Mouse (Mus musculus) fibroblast of lung, adult 2 months (primary cell): ENCODE results near the gene Ppm1d.

Source experiments
- DNase-seq: peaks from one replicate; pipeline ENCODE4 v3.0.0-alpha.2; 2011; ENCODE audit warnings: low read depth

The Ppm1d gene

GRCm38 (mm10) chr11:85329167-85329894, 18.3 kb downstream of the Ppm1d start:
- no peak for DNase-seq

DNA sequence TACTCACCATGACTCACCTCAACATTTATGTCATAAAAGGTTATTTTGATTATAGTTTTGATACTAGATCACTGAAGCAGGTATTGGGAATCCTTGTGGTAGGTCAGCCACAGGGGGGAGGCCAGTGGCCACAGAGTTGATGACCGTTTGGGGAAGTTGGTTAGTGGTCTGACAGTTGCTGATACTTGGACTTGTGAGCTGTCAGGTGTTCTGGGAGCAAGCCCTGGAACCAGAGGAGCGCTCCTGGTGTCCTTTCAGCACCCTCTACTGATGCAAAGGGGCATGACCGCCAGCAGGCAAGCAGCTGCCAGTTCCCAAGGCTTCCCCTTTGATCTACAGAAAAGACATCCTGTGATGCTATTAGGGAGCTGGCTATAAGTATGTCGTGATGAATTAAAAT, 23.7 kb downstream of the Ppm1d start:
- no peak for DNase-seq

DNA sequence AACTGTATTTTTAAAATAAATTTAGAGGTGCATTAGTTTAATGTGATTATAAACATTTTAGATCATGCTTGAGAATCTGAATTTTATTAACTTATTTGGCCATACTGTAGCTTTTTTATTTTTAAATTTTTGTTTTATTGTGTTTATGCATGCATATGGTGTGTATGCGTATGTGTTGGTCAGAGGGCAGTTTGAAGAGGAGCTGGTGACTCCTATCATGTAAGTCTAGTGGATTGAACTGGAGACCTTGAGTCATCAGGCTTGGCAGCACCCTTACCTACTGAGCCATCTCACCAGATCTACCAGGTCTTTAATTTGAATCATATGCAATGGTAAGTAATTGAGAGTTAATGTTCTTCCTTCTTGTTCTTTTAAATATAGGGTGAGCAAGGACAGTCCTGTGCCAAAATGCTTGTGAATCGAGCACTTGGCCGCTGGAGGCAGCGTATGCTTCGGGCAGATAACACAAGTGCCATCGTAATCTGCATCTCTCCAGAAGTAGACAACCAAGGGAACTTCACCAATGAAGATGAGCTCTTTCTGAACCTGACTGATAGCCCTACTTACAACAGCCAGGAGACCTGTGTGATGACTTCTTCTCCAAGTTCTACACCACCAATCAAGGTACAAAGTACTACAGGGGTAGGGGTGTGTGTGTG, 28.3 kb downstream of the Ppm1d start:
- DNase-seq, result no peak

- DNase-seq, result no peak
These were observed 29.1 kb downstream of the Ppm1d start for GRCm38 (mm10) chr11:85340070-85340616.

DNA sequence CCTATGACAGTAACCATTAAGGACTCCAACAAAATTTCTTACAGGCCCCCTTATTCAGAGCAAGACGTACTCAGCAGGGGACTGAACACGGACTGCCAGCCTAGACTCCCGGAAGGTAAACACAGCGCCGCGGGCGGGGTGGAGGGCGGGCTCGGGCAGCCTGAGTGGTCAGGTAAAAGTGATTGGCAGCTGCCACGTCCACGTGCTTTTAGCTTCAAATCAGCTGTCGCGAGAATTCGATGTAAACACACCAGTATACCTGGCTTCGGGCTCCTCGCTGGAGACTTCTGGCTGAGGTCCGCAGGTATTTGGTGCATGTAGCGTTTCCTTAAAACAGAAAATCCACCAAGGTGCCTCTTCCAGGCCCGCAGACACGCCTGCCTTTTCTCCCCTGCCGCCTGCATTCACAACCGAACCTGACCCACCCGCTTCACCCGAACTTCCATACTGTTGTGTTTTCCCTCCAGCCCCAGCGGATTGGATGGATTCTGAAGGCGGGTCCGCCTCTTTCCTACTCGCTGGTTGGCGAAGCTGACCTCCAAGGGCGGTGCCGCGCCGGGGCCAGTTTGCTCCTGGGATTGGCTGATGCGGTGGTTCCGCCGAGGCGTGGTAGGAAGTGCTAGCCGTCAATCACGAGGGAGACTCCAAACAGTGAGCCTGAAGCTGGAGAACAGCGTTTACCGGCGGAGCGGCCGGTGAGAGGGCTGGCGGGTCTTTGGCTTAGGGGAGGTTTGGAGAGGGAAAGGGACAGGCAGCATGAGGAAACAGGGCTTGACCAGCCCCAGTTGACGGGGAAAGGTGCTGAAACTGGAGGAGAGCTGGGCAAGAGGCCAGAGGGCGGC, 41.7 kb downstream of the Ppm1d start, which contains the start of gene Bcas3:
Gene Bcas3 (plus strand): TSS at position 629 of the 842 bp plus-strand sequence.
- DNase-seq, result peak; percentile 97

- no peak for DNase-seq
These were observed 42.8 kb downstream of the Ppm1d start for GRCm38 (mm10) chr11:85353819-85354218.

DNA sequence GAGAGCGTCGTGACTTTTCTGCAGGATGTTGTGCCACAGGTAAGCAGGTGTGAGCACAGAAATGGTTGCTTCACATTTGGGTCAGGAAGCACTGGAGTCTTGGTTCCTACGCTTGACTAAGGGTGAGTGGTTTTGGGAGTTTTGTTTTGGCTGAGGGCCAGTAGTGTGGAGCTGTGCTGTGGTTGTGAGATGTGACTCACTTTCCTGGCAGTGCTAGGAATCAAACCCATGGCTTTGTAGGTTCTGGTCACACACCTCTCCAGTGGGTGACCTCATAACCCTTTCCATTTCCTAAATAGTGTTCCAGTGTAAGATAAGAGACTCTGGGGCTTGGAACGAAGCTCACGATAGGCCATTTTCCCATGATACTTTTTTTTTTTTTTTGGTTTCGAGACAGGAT, 48.6 kb downstream of the Ppm1d start:
- DNase-seq, result peak; percentile 6

DNA sequence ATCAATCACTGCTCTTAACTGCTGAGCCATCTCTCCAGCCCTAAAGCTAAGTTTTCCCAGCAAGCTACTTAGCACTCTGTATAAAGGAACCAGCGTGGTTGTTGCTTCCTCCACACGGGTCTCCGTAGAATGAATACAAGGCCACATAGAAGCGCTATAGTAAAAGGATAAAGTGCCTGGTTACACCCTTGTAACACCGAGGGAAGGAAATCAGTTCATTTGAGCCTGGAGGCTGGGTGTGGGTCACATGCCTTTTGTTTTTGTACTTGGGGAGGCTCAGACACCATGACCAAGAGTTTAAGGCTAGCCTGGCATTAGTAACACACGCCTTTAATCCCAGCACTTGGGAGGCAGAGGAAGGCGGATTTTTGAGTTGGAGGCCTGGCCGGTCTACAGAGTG, 50.6 kb downstream of the Ppm1d start:
- DNase-seq, result no peak

DNA sequence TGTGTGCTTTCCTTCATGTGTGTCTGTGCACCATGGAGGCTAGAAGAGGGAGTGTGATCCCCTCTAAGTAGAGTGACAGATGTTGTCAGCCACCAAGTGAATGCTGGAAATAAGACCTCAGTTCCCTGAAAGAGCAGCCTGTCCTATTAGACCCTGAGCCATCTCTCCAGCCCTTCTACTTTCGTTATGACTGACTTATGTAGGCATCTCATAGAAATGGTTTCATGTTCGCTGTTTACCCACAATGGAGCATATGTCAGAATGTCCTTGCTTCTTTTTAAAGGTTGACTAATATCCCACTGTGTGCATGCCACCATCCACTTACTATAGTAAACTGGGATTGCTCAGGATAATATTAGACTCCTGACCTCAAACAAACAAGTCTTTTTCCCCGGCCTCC, 55.1 kb downstream of the Ppm1d start:
- no peak for DNase-seq

DNA sequence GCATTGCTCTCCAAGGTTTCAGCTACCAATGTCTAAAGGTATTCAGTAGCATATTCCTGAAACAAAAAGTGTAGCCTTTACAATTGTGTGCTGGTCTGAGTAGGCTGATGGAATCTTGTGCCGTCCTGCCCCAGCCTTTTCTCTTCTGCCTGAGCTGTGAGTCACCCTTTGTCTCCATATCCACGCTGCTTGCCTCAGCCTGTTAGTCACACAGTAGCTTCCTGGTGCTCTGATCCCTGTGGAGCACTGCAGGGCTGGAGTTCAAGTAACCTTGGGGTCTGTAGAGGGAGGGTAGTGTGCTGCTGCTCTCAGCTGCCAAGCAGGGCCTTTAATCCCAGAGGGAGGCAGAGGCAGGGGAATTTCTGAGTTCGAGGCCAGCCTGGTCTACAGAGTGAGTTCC, 56.8 kb downstream of the Ppm1d start:
- DNase-seq, result peak; percentile 15

- no peak for DNase-seq
These were observed 68.0 kb downstream of the Ppm1d start for GRCm38 (mm10) chr11:85379091-85379490.

DNA sequence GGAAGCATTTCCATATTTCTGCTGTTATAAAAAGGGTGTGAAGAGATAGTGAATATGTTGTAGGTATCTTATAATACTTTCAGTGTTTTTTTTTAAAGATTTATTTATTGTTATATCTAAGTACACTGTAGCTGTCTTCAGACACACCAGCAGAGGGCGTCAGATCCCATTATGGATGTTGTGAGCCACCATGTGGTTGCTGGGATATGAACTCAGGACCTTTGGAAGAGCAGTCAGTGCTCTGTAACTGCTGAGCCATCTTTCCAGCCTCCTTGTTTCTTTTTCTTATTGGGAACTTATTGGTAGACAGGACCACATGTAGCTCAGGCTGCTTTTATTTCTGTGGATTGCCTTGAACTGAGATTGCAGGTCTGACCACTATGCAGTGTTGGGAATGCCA, 69.0 kb downstream of the Ppm1d start:
- no peak for DNase-seq

DNA sequence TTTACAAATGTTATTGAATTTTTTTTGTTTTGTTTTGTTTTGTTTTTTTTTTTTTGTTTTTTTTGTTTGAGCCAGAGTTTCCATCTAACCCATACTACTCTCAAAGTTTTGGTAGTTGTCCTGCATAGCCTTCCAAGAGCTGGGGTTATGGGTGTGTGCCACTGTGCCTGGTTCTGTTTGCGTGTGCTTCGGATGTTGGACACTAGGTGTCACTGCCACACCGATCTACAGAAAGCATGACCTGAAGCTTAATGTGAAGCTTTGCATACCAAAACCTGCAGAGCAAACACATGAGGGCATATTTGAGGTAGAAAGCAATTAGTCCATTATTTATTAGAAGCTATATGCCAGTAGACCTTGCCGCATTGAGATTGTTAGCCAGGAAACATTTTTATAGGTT, 71.0 kb downstream of the Ppm1d start:
- peak; percentile 52 for DNase-seq

DNA sequence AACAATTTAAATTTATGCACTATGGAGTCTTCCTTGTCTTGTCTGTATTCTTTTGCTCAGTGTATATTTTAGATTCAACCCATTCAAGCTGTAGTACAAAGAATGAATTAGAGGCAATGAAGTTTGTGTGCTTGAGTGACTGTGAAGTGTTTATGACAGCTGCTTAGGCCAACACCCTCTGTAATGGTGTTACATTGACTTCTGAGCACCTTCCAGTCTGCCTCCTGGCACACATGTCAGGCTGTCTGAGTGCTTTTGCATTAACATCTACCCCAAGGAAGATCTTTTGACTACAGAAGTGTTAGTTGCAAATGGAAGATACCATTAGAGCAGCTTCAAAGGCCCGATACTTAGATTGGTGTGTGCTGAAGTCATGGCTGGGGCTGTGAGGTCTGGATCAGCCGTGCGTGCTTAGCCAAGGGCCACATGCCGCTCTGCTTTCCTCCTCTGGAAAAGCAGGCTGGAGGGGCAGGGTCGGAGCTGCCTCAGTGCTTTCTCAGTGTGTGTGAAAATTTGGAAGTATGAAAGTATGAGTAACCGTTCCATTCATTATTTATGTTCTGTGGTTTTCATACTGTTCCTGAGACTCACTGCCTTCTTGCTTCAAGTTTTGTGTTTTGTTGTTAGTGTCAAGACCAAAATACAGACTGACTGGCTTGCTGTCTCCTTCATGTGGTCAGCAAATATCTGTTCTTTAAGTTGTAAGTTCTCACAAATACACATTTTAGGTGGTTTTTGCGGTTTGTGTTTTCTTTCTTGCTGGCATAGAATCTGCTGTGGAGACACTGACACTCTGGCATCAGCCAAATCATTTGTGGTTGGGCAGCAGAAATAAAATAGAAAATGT, 73.2 kb downstream of the Ppm1d start:
- DNase-seq, result peak; percentile 50

- peak; percentile 26 for DNase-seq
These were observed 81.3 kb downstream of the Ppm1d start for GRCm38 (mm10) chr11:85392179-85392863.

DNA sequence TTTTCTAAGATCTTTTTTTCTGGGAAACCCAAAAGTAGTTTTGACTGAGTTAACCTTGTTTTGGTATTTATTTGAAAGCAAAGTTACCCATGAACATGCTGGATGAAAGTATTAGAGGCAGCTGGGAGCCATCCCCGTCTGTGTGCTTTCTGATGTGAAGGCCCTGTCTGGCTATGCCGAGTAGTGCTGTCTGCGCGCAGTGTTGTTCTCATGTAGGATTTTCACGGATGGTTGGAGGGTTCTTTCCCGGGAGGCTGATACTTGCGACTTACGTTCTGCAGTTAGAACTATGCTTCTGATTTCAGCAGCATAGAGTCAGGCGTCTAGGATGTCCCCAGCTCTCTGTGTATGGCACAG, 81.8 kb downstream of the Ppm1d start:
- no peak for DNase-seq

- no peak for DNase-seq
These were observed 82.9 kb downstream of the Ppm1d start for GRCm38 (mm10) chr11:85393990-85394389.

GRCm38 (mm10) chr11:85395361-85395760, 84.3 kb downstream of the Ppm1d start:
- no peak for DNase-seq
